Mouse (Mus musculus) neural tube, embryonic 10.5 days (tissue): ENCODE data around the gene Cpeb3.
"Not testable (repeated sequence)": the region's sequence is repeated elsewhere in the genome, so short reads cannot be mapped to it uniquely, and the experiment has no call there.

ENCODE experiments used
- DNase-seq: peaks from one replicate; pipeline ENCODE4 v3.0.0-alpha.2; 2017; ENCODE audit warnings: low spot score; ENCODE audit errors: extremely low spot score

Gene Cpeb3

DNA sequence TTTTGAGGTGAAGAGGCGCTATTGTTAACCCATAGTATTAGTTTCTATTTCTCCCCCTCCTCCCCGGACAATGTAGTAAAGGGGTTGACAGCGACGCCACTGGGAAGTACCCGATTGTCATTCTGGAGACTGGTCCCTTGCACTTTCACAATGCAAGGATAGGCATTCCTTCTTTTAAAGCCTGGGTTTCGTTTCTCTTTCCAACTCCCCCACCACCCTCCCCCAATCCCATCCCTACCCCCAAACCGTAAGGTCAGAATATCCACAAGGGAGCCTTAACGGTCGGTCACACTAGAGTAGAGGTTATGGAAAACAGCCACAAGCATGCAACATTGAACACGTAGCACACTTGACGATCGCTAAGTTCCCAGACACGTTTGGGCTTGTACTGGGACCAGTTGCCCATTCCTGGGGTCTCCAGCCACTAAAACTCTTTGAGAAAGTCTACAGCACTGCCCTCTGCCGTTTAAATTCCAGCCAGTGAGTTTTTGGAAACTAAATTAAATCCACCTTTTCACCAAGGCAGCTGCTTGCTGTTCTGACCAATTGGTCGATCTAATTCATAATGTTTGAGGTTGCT is at the start of gene Cpeb3:
Gene Cpeb3 (minus strand): TSS at position 426 of the 580 bp plus-strand sequence.
- peak; percentile 47 for DNase-seq

DNA sequence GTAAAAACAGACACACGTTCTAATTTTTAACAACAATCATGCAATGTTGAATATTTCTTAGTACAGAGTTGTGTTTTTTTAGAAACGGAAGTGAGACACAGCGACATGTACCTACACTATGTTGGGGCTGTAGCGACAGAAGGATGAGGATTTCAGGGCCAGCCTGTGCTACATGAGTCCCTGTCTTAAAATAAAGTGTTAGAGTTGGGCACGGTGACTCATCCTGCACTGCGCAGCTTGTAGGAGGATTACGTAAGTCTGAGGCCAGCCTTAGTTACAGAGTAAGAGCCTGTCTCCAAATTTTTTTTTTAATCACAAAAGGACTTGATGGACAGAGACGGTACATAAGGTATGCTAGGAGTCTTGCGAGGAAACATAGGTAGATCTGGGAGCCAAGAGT is 46.9 kb upstream of the Cpeb3 start:
- DNase-seq, result no peak

DNA sequence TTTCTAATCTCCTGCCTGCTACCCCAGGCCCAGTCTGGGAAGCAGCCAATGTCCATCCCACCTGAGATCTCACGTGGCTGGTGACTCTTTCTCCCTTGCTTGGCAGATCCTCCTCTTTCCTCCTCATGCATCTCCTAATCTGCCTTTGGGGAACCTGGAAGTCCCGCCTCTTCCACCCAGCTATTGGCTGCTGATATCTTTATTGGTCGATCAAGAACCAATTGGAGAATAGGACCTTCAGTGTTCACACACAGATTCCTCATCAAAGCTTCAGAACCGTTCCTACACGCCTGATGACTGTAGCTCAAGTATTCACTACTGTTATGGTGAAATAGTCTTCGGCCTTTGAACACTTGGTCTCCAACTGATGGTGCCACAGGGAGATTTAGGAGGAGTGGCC is 43.7 kb upstream of the Cpeb3 start:
- no peak for DNase-seq

DNA sequence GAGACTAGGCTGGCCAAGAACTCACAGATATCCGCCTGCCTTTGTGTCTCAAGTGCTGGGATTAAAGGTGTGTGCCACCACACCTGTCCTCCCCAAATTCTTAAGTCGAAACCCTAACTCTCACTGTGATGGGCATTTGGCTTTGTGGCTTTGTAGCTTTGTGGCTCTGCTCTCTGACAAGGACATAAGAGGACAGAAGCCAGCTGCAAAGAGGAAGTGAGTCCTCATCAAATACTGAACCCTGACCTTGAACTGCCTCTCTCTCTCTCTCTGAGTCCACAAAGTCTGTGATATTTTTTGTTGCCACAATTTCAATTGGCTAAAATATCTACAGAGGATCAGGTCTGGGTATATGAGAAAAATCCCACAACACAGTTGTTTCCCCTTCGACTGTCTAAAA is 39.8 kb upstream of the Cpeb3 start:
- DNase-seq, result no peak

DNA sequence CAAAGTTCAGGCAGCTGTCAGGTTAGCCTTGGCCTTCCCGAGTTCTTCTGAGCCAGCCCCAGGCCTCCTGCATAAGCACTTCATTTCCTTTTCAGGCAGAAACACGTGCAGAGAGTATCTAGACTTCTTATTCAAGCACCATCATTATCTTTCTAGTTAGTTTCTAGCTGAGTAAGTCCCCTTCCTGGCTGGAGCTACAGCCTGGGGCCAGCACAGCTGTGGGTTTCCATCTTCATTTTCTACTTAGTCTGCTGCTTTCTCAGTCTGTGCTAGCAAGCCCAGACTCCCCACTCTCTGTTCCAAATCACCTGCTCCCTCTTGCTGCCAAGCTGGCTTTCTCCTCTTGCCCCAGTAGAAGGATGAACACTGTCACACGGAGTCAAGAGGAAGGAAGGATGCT is 38.5 kb upstream of the Cpeb3 start:
- no peak for DNase-seq

DNA sequence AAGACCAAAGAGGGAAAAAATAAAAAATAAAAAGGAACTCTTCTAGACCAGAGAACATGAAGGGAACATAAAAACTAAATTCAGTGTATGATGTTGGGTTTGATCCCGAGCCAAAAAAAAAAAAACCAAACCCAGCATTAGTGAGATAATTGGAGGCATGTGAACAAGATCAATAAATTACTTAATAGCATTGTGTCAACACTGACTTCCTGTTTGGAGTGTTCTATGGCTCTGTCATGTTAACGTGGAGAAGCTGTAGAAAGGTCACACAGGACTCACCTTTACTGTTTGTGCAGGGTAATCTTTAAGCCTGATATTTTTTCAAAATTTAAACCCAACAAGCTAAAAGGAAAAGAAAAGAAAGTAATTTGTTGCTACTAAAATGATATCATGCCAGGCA is 34.3 kb upstream of the Cpeb3 start:
- DNase-seq, result no peak

DNA sequence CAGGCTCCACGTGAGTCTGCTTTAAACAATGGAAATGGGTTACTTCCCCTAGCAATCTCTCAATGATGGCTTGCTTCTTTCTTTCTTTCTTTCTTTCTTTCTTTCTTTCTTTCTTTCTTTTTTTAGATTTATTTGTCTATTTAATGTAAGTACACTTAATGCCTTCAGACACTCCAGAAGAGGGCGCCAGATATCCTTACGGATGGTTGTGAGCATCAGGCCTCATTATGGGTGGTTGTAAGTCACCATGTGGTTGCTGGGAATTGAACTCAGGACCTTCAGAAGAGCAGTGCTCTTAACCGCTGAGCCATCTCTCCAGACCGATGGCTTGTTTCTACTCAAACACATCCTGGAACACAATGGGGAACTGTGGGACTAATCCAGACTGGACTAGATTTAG is 32.8 kb upstream of the Cpeb3 start:
- no peak for DNase-seq

DNA sequence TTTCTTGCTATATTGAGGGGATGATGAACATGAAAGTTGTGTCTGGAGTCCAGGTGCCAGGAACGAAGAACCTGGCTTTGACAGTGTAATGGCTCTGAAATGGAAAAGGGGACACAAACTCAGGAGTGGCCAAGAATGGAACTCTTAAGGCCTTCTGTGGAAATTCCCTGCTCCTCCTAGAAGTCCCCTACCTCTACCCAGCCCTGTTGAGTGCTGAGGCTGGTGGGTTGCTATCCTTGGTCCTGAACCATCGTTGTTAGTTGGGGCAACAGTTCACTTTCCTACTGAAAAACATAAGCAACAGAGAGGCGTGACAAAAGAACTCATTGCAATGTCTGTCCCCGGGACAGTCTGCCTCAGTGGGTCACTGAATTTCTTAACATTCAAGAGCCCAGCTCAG is 30.7 kb upstream of the Cpeb3 start:
- peak; percentile 34 for DNase-seq

DNA sequence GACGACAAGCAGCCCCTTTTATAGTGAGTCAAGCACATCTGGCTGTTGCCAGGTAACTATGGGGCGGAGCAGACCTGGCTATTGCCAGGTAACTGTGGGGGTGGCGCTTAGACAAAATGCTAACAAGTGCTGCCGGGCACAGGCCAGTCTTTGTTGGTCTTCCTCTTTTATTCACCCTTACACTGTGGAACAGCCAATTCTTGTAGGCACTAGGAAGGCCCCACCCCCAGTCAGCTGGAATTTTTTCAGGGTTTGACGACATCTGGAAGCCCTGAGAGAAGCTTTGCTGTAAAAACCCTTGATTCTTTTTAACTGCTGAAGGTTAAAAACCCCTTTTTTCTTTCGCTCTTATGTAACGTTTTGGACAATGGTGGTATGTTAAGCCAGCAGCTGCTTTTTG is 30.2 kb upstream of the Cpeb3 start:
- no peak for DNase-seq

DNA sequence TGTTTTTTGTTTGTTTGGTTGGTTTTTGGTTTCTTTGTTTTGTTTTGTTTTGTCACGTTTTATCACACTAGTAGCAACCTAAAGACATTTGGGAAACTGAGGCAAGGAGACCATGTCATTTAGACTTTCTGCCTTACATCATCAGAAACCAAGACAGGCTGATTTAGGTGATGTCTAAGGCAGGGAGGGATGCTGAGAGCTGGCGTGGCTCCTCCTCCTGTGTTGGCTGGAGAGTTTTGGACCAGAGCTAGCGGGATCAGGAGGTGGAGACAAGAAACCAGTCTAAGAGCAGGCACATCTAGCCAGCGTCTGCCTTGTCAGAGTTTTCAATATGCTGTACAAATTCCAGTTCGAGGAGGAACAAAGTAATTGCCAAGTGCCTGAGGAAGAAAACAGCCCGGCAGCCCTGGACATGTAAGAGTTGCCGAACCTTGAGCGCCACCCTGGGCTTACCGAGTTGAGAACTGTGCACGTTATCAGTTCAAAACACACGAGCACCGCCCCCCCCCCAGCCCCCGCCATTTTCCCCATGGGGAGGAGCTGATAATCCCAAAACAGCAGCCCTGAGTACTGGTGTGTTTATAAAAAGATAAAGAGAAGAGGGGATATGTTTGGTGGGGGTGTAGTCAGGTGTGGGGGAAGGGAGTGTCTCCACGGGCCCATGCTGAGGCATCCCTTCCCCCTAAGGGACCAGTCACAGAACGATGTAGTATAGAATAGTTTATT is 29.5 kb upstream of the Cpeb3 start:
- DNase-seq, result no peak

DNA sequence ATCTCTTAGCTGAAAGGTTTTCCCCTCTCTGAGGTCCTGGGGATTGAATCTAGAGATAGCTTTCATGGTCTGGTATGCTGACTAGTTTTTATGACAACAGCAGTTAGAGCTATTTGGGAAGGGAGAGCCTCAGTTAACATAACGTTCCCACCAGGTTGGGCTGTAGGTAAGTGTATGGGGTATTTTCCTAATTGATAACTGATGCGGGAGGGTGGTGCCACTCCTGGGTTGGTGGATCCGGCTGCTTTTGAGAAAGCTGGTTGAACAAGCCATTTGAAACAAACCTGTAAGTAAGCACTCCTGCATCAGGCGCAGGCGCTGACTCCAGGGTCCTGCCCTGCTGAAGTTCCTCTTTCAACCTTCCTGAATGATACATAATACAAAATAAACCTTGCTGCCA is 28.9 kb upstream of the Cpeb3 start:
- no peak for DNase-seq

DNA sequence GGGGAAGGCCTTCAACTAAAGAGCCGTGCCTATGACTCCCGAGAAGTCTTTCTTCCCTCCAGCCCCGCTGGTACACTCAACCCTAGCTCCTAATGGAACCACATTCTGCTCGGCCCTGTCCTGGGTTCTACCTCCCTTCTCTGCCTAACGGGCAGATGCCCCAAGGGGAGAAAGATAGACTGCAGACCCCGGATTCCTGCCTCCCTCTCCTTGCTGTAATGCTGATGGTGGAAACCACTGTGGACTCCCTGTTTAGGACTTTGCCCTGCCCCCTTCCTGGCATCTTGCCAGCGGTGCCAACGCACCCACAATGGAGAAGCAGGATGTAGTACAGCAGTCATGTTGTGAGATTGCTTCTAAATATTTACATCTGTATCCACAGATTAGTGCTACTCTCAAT is 27.4 kb upstream of the Cpeb3 start:
- DNase-seq, result no peak

DNA sequence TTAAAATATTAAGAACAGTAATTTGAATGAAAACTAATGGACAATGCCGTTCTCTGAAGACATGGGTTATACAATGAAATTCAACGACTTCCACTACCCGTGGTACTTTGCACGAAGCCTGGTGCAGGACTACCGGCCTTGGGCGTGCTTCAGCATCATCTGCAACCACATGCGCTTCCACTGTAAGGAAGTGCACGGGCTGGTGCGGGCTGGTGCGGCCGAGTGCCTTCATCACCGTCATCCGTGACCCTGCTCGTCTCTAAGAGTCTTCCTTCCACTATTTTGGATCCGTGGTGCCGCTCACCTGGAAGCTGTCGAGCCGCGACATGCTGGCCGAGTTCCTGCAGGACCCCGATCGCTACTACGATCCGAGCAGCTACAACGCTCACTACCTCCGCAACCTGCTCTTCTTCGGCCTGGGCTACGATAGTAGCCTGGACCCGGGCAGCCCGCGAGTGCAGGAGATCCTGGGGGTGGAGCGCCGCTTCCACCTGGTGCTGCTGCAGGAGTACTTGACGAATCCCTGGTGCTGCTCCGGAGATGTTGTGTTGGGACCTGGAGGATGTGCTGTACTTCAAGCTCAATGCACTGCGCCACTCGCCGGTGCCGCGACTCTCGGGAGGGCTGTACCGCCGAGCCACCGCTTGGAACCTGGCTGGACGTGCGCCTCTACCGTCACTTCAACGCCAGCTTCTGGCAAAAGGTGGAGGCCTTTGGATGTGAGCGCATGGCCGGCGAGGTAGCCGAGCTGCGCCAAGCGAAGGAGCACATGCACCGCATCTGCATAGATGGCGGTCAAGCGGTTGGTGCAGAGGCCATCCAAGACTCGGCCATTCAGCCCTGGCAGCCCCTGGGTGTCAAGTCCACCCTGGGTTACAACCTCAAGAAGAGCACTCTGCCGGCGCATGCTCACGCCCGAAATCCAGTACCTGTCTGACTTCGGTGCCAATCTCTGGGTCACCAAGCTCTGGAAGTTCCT is 25.4 kb upstream of the Cpeb3 start:
- DNase-seq, result peak; percentile 59

DNA sequence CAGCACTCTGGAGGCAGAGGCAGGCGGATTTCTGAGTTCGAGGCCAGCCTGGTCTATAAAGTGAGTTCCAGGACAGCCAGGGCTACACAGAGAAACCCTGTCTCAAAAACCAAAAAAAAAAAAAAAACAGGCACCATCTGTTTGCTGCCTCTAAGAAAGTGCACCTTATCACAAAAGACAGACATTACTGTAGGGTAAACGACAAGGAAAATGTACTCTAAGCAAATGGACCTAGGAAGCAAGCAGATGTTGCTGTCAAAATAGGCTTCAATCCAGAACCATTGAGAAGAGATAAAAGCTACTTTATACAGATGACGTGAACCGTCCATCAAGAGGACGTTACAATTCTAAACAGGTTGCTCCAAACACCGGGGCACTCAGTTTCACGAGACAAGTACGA is 24.2 kb upstream of the Cpeb3 start:
- DNase-seq, result not testable (repeated sequence)

DNA sequence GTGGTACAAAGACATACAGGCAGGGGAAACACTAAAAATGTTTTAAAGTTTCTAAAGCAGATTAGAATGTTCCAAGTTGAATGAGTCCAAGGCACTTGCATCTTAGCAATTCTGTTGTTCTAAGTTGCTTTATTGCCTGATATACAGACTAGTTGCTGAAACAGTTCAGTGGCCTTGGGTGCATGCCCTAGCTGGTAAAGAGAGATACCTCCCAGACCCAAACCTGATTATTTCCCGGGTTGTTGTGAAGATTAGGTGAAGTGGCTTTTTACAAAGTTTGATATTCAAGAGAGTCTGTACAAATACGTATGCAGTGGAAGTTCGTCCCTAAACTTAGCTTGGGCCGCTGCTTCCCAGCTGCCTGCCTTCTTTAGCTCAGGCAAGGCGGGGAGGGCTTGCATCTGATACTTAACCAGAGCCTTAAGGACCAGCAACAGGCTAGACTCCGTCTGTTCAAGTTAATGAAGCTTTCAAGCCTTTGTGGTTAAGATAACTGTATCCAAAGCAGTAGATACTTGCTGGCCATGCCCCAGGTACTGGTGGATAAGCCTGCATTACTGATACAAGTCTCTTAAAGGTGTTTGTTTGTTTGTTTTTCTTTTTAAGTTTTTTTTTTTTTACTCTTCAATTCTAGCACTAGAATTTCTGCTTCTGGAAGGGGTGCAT is 16.9 kb upstream of the Cpeb3 start:
- DNase-seq, result no peak

DNA sequence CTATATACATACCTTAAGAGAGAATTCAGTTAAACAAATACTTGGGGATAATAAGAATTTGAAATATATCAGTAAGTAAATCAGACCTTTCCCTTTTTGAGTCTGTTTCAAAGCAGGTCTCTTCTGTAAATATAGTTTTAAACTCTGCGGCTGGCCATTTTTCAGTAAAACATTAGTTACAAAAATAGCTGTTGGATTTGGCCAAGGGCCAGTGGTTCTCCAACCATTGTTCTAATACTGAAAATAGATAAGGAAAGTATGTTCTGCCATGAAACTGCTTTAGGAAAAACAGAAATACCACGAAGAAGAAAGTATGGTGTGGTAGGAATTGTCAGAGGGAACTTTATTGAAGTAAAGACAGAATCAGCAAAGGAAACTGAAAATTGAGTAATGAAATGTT is 6.3 kb upstream of the Cpeb3 start:
- DNase-seq, result no peak

DNA sequence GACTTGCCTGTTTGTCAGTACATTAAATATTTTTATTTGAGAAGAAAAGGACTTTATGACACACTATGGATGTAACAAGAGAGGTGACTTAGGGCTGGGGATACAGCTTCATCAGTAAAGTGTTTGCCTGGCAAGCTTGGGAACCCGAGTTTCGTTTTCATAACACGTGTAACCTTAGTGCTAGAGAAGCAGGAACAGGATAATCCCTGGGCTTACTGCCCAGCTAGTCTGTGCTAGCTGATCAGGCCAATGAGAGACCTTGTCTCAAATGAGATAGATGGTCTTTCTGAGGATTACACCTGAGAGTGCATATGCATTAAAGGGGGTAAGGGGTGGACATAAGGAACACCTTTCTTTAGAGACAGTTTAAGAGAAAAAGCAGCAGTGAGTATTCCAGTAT is 3.0 kb upstream of the Cpeb3 start:
- no peak for DNase-seq

DNA sequence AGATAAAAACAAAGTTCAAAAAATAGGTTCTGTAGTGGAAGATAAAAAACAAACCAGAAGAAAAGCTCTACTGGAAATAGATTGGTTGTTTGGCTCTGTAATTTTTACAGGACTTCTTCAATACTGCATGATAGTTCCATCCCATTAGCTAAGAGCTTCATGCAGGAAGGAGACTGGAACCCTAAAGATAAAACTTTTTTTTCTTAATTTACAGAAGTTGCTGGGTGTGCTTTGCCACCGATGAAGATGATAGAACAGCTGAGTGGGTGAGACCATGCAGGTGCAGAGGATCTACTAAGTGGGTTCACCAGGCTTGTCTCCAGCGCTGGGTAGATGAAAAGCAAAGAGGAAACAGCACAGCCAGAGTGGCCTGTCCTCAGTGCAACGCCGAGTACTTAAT is 2.1 kb upstream of the Cpeb3 start:
- no peak for DNase-seq

DNA sequence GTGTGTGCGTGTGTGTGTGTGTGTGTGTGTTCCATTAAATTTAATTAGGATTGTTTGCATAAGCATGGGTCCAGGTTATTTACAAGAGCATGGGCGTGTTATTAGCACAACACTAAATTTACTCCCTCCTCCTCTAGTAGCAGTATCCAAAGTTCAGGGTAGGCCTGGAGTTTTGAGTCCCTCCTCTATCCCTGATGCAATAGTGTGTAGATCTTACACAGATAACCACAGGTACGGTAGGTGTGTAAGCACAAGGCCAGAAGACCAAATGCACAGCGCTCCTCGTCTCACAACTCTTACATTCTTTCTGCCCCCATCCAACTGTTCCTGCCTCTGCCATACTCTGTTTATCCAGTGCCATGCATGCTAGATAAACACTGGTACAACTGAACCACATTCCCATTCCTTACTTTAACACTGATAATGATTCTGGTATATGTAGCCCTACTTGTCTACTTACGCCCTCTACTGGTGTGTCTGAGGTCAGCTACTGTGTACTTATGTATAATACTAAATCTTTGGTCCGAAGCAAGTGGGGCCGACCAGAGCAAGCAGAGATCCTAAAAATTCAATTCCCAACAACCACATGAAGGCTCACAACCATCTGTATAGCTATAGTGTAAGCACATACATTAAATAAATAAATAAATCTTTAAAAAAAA is 1.2 kb upstream of the Cpeb3 start:
- no peak for DNase-seq

DNA sequence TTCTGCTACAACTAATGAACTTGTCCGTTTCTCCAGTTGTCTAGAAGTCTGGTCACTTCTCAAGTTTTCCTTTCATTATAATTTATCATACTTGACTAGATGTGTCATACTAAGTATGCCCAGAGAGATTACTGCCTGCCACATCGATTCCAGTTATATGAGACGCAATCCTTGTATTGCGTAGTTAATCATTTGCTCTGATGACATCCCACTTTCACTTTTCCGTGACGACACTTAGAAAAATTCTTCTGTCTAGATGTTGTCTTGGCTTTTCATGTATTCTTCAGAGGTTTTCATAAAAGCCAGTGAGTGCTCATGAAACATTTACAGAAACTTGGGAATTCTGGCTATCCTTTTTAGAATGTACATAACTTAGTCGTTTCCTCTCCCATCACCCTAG is 585 bp upstream of the Cpeb3 start:
- no peak for DNase-seq
